Mouse (Mus musculus) left cerebral cortex, adult 8-10 months (tissue): ENCODE measurements around the gene Vps13d. TPM values are rescaled to one million over a fixed set of nuclear protein-coding genes. Genes with fewer than 3 reads are reported as not detected.

Experiments used
- DNase-seq, 2 experiments: peaks; one replicate each; pipeline ENCODE4 v3.0.0; 2022; ENCODE audit warnings: low spot score in 2 of 2
- total RNA-seq, 4 experiments: library from RNA; stranded (reverse); gene quantifications; 2 replicates each; pipeline ENCODE4 v1.2.4; 2022

Gene Vps13d
- total RNA-seq, 4 experiments from 2014 or later = 57.5 to 69.7 (median 65.1) TPM

DNA sequence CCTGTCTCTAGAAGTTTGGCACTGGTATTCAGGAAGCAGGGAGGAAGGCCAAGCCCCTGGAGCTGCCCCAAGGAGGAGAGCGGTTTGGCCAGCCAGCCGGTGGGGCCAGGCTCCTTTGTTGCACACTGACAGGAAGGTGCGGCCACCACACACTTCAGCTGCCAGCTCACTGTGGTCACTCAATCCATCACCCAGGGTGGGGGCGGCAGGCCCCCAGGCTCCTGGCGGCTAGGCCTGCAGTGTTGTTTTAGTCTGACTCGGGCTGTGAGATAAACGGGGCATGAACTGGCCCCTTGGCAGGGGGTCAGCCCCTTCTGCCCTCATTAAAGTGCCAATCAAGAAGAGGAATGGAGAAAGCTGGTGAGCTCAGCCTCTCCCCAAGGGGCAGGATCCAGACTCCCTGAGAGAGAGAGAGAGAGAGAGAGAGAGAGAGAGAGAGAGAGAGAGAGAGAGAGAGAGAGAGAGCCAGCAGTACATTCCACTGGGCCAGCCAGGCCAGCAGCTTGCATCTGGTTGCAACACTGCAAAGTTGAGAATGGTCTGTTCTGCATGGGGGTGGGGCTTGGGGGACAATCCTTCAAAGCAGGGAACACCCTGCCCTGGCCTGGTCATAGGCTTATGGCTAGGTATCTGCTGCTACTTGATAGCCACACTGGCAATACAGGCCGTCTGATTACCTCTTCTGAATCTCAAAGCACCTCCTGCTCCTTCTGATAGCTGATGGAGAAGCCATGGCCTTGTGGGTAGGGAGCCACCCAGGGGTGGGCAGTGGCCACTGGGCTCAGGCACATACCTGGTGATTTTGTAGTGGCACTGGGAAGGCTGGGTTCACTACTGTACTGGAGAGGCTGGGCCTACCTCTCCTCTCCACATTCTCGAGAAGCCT is 245.1 kb downstream of the Vps13d start:
- no peak for DNase-seq

DNA sequence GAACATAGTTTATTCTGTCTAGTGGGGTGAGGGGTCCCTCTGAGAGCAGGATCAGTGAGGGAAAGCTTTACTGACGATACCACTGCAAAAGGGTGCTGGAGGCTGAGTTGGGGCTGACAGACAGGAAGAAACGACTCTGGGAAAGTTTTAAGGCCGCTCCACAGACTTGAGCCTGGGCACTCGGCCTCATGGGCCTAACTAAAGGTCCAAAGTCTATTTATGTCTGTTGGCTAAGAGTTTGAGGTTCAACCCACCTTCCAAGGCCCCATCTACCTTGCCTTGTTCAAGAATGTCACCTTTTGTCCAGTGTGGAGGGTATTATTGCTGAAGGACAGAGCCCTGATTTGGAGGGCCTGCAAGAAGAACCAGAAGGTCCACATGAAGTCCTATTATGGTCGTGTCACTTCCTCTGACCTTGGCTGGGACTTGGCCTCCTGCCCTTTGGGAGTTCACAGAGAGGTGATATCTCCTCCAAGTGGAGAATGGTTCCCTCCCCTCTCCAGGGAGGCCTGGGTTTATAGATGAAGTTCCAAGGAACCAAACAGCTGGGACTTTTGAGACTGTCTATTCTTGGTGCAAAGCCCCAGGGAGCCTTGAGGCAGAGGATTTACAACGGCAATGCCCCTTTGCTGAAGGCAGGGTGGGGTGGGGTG is 246.9 kb downstream of the Vps13d start:
- no peak for DNase-seq

DNA sequence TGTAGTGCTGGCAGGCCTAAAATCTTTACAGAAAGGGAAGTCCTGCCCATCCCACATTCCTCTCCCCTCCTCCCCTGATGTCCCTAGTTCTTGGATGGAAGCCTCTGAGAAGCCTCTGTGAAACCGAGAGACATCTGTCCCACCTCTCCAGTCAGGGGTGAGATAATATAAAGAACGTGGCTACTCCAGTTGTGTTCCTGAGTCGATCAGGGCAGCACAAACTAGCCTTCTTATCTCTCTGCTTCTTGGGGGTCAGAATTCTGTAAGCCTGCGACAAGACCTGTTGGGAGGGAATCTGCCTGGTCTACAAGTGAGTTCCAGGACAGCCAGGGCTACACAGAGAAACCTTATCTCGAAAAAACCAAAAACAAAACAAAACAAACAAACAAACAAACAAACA is 251.5 kb downstream of the Vps13d start:
- DNase-seq = no peak

DNA sequence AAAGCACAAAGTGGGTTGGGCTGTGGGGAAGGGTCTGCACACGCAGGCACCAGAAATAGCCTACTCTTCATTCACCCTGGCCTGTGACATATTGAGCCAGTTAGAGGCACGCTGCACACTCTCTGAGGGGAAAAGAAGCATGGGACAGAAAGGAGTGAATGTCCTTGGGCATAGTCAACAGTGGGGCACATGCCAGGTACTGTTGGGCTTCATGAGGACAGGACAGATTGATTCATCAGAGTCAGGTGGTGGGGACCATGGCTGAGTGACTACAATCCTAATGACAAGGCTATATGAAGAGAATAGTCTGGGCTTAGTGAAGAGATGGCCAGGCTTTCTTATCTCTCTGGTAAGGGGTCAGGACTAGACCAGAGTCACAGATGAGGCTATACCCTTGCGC is 252.4 kb downstream of the Vps13d start:
- DNase-seq = no peak

DNA sequence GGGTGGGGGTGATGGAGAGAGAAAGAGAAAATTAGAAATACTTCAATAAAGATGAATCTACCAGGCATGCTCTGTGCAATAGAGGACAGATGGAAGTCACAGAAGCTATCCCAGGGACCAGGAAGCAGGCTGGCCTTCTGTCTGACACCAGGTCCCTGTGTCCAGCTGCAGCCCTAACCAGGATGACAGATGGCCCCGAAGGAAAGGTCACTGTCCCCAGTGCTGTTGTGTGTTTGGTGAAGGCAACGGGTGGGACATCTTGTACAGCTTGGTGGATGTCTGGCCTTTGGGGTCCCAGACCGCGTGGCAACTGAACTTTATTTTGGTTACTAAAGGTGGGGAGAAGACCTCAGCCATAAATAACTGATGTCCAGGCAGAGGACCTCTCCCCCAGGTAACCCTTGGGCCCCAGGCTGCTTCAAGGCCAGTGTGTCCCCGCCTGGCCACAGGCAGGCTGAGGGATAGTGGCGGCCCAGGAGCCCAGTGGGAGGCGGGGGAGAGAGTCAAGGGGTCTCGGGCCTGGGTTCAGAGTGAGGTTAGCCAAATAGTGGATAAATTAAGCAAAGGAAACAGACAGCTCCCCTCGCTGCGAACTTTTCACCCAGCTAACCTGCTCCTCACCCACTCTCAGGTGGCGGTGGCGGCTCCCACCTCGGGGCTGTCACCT is 253.9 kb downstream of the Vps13d start:
- DNase-seq = no peak

DNA sequence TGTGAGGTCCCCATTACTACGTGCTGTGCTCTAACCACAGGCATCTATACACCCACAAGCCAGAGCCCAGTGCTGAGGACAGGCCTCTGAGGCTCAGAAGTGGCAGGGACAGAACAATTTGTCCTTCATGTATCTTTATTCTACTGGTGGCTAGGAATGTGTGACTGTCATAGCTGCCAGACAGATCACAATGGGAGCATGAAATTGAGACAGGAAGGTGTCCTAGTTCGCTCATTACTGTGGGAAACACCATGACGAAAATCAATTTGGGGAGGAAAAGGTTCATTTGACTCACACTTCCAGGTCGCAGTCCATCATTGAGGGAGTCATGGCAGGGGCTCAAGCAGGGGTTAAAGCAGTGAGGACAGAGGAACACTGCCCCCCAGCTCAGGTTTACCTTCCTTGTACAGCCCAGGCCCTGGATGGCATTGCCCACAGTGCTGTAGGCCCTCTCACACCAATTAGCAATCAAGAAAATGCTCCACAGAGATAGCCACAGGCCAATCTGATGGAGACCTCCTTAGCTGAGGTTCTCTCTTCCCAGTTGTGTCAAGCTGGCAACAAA is 254.9 kb downstream of the Vps13d start:
- no peak for DNase-seq

DNA sequence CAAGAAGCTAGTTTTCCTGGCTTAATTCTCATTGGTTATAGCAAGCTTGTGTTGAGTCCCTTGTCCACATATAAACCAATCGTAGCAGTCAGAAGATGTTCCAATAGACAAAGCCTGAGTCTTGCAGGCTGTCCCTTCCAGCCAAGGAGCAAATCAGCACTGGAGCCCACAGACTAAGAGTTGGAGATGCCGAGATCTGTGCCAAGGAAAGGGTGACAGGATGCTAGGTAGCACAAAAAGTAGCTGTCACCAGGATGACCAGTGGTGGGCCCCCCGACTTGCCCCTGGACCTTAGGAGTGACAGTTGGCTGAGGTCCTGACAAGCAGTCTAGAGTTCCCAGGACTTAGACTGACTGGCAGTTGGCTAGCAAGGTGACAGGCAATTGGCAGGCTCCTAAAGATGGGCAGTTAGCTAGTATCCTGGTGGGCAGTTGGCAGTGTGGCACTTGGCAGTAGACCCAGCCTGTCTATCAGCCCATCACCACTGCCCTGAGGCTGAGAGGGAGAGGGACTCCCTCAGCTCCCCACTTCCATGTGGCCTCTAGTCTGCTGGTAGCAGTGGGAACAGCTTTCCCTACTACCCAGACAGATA is 258.1 kb downstream of the Vps13d start:
- DNase-seq = no peak

DNA sequence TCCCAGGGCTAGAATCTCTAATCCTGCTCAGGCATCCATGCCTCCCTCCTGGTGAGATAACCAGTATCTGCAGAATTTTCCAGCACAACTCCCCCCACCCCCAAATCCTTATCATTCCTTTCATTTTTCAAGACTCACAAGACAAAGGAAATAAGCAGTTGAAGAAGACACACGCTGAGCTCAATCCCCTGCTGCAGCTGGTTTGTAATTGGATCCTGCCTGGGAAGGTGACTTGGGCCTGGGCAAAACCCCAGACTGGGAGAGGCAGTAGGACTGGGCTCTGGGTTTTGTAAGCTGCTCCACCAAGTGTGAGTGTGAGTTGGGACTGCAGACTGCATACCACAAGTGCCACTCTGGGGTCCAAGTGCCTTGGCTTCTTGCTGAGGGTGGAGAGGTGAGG is 260.3 kb downstream of the Vps13d start:
- DNase-seq = no peak

DNA sequence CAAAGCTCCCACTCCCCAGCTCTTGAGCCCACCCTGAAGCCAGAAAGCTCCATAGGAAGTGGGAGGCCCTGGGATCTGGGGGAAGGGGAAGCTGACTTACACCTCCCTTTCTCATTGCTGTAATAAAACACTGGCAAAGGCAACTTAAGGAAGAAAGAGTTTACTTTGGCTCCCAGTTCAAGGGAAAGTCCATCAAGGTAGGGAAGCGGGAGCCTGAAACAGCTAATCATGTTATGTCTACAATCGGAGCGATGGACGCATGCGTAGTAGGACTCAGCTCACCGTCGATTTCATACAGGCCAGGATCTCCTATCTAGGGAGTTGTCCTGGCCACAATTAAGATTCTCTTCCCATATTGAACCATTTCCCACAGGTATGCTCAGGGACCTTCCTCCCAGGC is 263.6 kb downstream of the Vps13d start:
- DNase-seq = no peak

DNA sequence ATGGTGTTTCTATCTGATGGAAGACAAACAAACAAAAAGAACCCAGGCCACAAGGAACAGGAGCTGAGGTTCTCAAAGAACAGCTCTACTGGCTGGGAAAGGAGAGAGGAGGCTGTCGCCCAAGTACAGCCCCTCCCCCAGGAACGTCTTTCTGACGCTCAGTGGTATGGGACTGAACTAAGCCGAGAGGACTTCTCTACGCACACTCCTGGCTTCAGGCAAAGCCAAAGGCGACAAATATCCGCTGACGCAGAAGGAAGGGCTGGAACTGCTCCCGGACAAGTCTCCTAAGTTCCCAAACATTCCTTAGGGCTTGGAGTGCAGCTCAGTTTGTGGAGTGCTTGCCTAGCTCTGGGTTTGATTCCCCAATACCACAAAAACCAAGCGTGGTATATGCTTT is 264.4 kb downstream of the Vps13d start:
- DNase-seq = peak in 1 of 2 experiments; percentile 15

DNA sequence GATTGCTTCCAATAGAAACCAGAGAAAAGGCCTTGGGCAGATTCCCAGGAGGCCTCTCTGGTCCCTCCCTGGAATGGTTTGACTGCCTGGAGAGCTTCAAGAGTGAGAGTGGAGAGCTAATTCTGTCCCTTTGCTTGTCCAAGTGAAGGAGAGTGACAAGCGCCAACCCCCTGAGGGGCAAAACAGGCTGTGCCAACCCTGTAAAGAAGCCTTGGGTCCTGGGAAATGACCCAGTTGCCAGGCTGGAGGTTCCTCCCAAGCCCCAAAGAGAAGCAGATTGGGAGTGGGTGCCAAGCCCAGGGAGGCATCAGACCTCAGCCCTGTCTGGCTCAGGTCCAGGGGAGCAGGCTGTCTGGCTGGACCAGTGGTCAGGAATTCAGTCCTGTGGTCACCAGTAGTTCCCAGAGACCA is 265.0 kb downstream of the Vps13d start:
- DNase-seq = peak; percentile 25 to 68

DNA sequence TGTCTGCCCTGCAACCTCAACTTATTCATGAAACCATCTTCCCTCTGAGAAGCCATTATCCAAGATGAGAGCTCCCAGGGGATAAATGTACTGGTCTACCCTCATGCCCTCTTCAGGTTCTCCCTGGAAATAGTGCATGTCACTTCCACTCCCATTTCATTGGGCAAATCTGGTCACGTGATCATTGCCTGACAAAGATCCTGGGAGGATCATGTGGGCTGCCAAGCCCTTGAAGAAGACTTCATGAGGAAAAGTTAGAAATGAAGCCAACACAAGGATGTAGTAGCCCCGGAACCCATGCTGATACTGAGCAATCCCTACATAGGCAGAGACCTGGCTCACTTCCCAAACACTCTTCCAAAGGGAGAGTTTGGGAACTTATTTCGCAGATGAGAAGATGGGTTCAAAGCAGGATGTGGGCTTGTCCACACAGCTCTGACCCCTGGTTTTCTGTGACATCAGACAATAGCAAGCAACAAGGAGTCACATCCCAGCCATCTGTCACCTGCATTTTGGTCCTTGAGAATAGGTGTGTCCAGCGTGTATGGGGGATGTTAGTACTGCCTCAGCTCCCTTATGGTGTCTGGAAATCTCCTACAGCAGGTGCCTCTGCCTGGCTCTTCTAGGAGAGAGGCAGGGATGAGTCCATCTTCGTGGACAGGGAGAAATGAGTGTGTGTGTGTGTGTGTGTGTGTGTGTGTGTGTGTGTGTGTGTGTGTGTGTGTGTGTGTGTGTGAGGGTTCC is 265.9 kb downstream of the Vps13d start:
- no peak for DNase-seq

Other genes with a start within 250 kb of the Vps13d start
- gene Tnfrsf1b, start 51.9 kb upstream of the Vps13d start, total RNA-seq = 1 to 10 TPM; 2.5 to 4.4 (median 3.9) TPM
- 1 to 10 TPM; 1.2 to 1.7 (median 1.6) TPM for gene Tnfrsf8, start 120.2 kb upstream of the Vps13d start, total RNA-seq